Mouse (Mus musculus) heart, postnatal 0 days (tissue): Measurements from ENCODE around the gene Mdc1. TPM values are rescaled to one million over a fixed set of nuclear protein-coding genes. Genes with fewer than 3 reads are reported as not detected.

Source experiments
- ATAC-seq: fragments of 200-750 bp; cut with Nextera tagmentation; 2 replicates; pipeline ENCODE4 v1.8.0; 2017; ENCODE audit warnings: low read depth, moderate number of reproducible peaks, moderate library complexity; ENCODE audit not compliant: insufficient read depth
- DNase-seq: peaks from one replicate; pipeline ENCODE4 v3.0.0-alpha.2; 2016; ENCODE audit warnings: low spot score
- H3K27ac ChIP-seq: fragments of 300-500 bp; sonication (generic); 2 replicates; pipeline ENCODE4 v1.5.1; 2014; ENCODE audit warnings: low read depth, mild to moderate bottlenecking
- H3K27me3 ChIP-seq: fragments of 300-500 bp; sonication (generic); 2 replicates; pipeline ENCODE4 v1.6.1; 2014; ENCODE audit warnings: low read length, mixed read lengths; ENCODE audit not compliant: control insufficient read depth, insufficient read depth
- H3K36me3 ChIP-seq: fragments of 300-500 bp; sonication (generic); replicated peaks from 2 replicates; pipeline ENCODE4 v1.6.1; 2014; ENCODE audit warnings: low read length, mixed read lengths; ENCODE audit not compliant: control insufficient read depth, insufficient read depth
- H3K4me1 ChIP-seq: fragments of 300-500 bp; sonication (generic); 2 replicates; pipeline ENCODE4 v1.6.1; 2014; ENCODE audit warnings: antibody characterized with exemption; ENCODE audit not compliant: control insufficient read depth, insufficient read depth
- H3K4me2 ChIP-seq: fragments of 300-500 bp; sonication (generic); 2 replicates; pipeline ENCODE4 v1.6.1; 2014; ENCODE audit warnings: low read depth, mild to moderate bottlenecking, low read length, moderate library complexity
- H3K4me3 ChIP-seq: fragments of 300-500 bp; sonication (generic); 2 replicates; pipeline ENCODE4 v1.5.1; 2014; ENCODE audit warnings: low read depth, low read length
- H3K9ac ChIP-seq: fragments of 300-500 bp; sonication (generic); replicated peaks from 2 replicates; pipeline ENCODE4 v1.6.1; 2014; ENCODE audit warnings: low read depth, low read length, mixed read lengths
- H3K9me3 ChIP-seq: fragments of 300-500 bp; sonication (generic); replicated peaks from 2 replicates; pipeline ENCODE4 v1.6.1; 2016; ENCODE audit warnings: low read length; ENCODE audit not compliant: control insufficient read depth
- CTCF ChIP-seq: IDR thresholded peaks from 2 replicates; pipeline ENCODE4 v1.5.1; 2016; ENCODE audit warnings: antibody characterized with exemption, control low read depth, low read depth
- EP300 ChIP-seq: IDR thresholded peaks from 2 replicates; pipeline ENCODE4 v1.6.1; 2016; ENCODE audit warnings: antibody characterized with exemption, low read depth
- WGBS: fragments of 180-500 bp; shearing (Covaris S2); extraction: QIAGEN DNeasy Blood & Tissue Kit; methylation state at CpG from one replicate; pipeline ENCODE4 v1.1.7; 2014; 5-methylcytosine and 5-hydroxymethylcytosine counted together
- polyA plus RNA-seq: library from polyadenylated mRNA; unstranded; fragments of >200 nt; fragmentation: Nextera tagmentation; extraction: Ambion mirVana; gene quantifications from 2 replicates; pipeline ENCODE4 v1.2.1, GENCODE M21; 2015
- total RNA-seq: library from RNA; depleted of rRNA; stranded (reverse); fragments of >200 nt; gene quantifications from 2 replicates; pipeline ENCODE4 v1.2.3, GENCODE M21; 2014; ENCODE audit warnings: low replicate concordance

Gene Mdc1
- total and polyA plus RNA-seq, 2 experiments from 2014 or later: 2.3 to 5.4 TPM

DNA sequence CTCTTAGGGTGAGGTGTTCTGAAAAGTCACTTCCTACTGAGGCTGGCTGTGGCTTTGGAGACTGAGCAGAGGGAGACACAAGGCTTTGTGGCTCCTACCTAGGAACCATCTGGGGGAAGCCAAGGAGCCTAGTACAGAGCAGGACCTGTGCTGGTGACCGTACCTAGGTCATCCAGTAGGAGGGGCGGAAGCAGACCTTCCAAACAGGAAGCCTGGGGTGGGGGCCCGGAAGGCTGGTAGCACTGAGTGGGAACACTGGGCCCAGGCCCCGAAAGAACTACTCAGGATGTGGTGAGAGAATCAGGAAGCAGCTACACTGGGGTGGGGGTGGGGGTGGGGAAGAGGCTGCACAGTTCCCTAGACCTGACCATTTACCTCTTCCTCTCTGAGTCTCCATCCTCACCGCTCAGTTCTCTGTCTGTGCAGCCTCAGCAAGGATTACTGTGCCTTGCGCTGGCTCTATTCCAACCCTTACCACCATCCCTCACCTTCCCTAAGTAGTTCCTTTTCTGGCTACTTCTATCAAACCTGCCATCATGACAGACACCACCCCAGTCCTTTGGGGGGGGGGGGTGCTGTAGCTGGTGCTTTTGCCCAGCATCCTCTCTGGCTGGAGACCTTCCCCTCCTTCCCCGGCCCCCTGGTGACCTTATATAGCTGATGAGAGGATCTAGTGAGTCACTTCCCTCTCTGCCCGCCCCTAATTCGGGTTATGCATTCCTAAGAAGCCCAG lies 29.0 kb downstream of the Mdc1 start:
- peak; percentile 40 for ATAC-seq
- H3K9me3 ChIP-seq: no peaks in the 10 kb centered on the region
- H3K9ac ChIP-seq: peak overlapping the region; percentile 77; the same call in 1 of the 2 replicates
- 31% methylated on average over 9 of the region's 9 CpGs for WGBS
- peaks cover 18% of the 10 kb centered on the region for H3K36me3 ChIP-seq
- peak overlapping the region; percentile 96 for H3K27ac ChIP-seq
- peak; percentile 65 for DNase-seq
- TF ChIP-seq EP300: no peak
- TF ChIP-seq CTCF: no peak
- peak overlapping the region; percentile 66 for H3K4me3 ChIP-seq
- H3K4me2 ChIP-seq: peak overlapping the region; percentile 86
- no peaks in the 10 kb centered on the region for H3K27me3 ChIP-seq
- H3K4me1 ChIP-seq: peaks cover 14% of the 10 kb centered on the region

GRCm38 (mm10) chr17:35870884-35871696 lies 29.8 kb downstream of the Mdc1 start:
- peaks cover 24% of the 10 kb centered on the region for H3K36me3 ChIP-seq
- no peaks in the 10 kb centered on the region for H3K27me3 ChIP-seq
- DNase-seq: no peak
- WGBS: 44% methylated on average over 8 of the region's 8 CpGs
- ATAC-seq: no peak
- H3K4me3 ChIP-seq: peak overlapping the region; percentile 66
- TF ChIP-seq EP300 (no peak), CTCF (peak; percentile 57)
- H3K9ac ChIP-seq: peak overlapping the region; percentile 77; the same call in 1 of the 2 replicates
- peak overlapping the region; percentile 96 for H3K27ac ChIP-seq
- peak overlapping the region; percentile 86 for H3K4me2 ChIP-seq
- H3K4me1 ChIP-seq: peaks cover 14% of the 10 kb centered on the region
- no peaks in the 10 kb centered on the region for H3K9me3 ChIP-seq

DNA sequence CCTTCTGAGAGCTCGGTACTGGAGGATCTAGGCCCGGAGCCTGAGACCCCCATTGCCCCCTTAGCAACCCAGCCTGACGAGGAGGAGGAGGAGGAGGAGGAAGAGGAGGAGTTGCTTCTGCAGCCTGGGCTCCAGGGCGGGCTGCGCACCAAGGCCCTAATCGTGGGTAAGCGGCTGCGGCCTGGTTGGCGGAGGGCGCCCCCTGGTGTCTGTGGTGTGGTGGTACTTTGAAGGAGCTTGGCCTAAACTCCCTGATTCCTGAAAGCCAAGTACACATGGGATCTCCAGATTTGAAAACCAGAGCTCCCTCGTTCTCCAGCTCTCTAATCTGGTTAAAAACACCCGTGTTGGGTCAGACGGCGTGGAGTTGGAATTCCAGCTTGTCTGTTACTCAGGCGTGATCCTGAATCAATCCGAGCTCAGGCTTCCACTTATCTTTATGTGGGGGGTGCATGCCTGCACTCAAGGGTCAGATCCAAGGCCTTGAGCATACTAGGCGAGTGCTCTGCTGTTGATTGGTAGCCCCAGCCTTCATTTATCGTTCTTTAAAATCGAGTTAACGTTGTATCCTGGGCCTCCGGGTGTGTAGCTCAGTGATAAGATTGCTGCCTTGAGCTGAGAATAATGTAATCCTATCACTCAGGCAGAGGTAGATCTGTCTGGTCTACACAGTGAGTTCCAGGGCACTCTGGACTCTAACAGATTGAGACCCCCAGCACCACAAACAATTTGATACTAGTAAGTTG lies 32.6 kb downstream of the Mdc1 start:
- Histone ChIP-seq H3K36me3 (peaks cover 27% of the 10 kb centered on the region), H3K27ac (peak overlapping the region; percentile 39; the same call in 1 of the 2 replicates), H3K27me3 (no peaks in the 10 kb centered on the region), H3K4me1 (peaks cover 14% of the 10 kb centered on the region), H3K4me2 (peak overlapping the region; percentile 26), H3K9ac (no peak overlapping the region), H3K4me3 (no peak overlapping the region), H3K9me3 (no peaks in the 10 kb centered on the region)
- DNase-seq (peak; percentile 84), ATAC-seq (0 out of 2 replicates have a peak, but pooled peaks have one; percentile 45)
- TF ChIP-seq CTCF: peak; percentile 94
- TF ChIP-seq EP300: no peak
- WGBS: 21% methylated on average over 21 of the region's 21 CpGs

DNA sequence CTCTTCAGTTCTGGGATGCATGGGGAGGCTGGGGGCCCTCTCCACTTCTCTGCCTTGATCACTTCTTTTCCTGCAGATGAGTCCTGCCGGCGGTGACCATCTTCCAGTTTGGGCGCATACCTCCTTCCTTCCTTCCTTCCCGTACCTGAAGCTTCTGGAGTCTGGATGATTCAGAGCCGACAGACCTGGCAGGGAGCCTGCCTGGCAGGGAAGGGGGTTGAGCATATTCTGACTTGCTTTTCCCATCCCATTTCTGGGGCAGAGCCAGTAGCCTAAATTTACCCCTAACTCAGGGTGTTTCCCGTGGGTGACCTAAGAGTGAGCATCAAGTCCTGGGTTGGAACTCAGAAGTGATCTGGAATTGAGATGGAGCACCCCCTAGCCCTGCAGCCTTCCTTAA lies 33.4 kb downstream of the Mdc1 start:
- Histone ChIP-seq H3K27me3 (no peaks in the 10 kb centered on the region), H3K9ac (no peak overlapping the region), H3K4me3 (no peak overlapping the region), H3K36me3 (peaks cover 27% of the 10 kb centered on the region), H3K27ac (no peak overlapping the region), H3K4me2 (no peak overlapping the region), H3K4me1 (peaks cover 8% of the 10 kb centered on the region; the same call in 1 of the 2 replicates), H3K9me3 (no peaks in the 10 kb centered on the region)
- whole genome bisulfite sequencing: 53% methylated on average over 6 of the region's 6 CpGs
- TF ChIP-seq CTCF (no peak), EP300 (no peak)
- ATAC-seq: no peak
- no peak for DNase-seq
